Mouse (Mus musculus) granulocyte monocyte progenitor cell, adult 5-6 weeks (primary cell): ENCODE data around the gene Dnpep. TPM values are rescaled to one million over a fixed set of nuclear protein-coding genes. Genes with fewer than 3 reads are reported as not detected.

ENCODE experiments used
- ATAC-seq: replicated peaks from 2 replicates; pipeline ENCODE4 v1.8.0; 2016; ENCODE audit warnings: mild to moderate bottlenecking, moderate TSS enrichment, inconsistent platforms; ENCODE audit not compliant: poor library complexity, severe bottlenecking
- total RNA-seq, 2 experiments: library from RNA; stranded (forward) in 1 of 2; stranded (reverse) in 1 of 2; fragments of 200-712, 200-1000 nt in 1 of 2; fragments of >200 nt in 1 of 2; fragmentation: Nextera tagmentation in 1 of 2; gene quantifications; 2 replicates each; pipeline ENCODE4 v1.2.3; 2014 to 2017

Gene Dnpep
- total RNA-seq (2014; fragmentation: Nextera tagmentation), result 35.6 and 44.7 TPM in 2 replicates
- 26.6 and 47.7 TPM in 2 replicates for total RNA-seq (2017)

DNA sequence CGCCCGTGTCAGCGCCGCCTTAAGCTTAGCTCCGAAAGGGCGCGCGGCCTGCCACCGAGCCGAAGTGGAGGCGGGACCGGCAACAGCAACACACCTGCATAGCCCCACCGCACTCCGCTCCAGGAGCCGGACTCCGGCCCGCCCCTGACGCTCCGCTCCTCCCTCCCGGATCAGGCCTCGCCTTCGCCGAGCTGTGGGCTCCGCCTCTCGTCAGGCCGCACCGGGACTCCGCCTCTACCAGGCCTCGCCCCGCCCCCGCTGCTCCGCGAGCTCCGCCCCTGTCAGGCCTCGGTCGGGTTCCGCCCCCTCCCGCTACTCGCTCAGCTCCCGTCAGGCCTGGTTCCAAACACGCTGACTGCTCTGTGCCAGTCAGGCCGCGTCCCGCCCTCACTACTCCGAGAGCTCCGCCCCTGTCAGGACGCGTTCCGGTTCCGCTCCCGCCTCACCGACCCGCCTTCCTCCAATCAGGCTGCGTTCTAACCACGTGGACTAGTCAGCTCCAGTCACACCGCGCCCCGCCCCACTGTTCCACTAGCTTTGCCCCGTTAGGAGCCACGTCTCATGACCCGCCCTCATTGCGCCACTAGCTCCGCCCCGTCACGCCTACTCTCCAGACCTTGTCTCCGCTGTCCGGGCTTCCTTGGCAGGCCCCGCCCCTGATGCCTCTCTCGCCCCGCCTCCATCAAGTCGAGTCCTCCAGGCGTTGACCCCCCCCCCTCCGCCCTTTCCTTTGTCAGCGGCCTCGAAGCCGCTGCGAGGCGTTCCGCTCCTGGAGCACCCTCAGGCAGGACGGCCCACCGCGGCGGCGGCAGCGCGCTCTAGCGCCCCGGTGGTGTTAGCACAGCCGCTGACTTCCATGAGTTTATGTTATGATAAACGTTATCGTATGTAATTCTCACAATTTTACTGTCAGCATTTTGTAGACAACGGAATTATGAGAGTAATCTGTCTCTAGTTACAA, at the start of gene Dnpep:
TSS of gene Dnpep (minus strand) at position 750 of the 961 bp plus-strand sequence.
- ATAC-seq, result peak; percentile 84

DNA sequence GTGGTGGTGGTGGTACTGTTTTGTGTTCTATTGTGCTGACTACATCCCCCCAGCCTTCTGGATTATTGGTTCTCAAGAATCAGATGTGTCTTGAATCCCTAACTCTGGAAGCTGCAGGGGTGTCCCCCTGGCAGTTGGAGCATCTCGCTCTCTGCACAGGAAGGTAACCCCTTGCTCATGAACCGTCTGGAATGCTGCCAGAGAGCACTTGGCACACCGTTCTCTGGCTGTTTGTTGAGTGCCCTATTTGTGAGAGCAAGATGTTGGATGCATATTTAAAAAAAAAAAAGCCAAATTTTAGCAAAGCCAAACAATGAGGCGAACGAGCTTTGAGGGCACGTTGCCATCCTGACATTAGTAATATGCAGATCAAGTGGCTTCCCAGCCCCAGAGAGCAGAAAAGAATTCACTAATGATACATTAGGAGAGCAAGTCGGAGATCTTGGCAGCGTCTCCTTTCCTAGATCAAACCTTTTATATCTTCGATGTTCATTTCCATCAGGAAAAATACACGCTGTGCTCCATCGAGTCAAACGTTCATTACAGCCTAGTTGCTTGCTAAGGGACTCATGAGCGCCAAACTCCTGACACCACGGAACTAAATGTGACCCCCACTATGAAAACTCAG, 47.8 kb upstream of the Dnpep start:
- ATAC-seq, result no peak

DNA sequence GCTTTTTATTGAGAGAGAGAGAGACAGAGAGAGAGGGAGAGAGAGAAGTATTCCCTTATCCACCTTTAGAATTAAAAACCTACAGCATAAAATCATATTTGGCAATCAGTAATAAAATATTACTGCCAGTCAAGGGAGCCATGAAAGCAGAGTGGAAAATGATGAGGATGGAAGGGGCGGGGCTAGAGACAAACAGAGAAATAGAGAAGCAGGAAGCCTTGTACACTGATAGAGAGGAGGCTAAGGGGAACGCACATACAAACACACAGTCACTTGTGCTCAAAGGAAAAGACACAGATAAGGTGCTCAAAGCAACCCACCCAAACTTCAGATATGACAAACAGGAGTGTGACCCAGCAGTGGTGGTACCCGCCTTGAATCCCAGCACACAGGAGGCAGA, 46.1 kb upstream of the Dnpep start:
- no peak for ATAC-seq

DNA sequence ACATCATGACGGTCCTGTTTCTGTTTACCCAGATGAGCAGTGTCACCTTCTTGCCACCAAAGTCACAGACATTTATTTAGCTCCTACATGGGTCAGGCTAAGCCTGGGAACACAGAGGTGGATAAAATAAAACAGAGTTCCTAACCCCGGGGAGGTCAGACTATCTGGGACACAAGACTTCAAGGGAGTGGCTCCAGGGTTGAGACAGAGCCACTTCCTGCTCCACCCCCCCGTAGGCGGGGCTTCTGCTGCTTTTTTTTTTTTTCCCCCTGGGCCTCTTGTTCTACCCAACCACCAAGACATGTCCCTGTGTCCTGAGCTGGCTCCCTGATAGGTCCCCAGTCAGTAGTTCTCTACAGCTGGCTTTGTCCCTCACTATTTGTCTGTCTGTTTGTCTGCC, 44.0 kb upstream of the Dnpep start:
- peak; percentile 62 for ATAC-seq

DNA sequence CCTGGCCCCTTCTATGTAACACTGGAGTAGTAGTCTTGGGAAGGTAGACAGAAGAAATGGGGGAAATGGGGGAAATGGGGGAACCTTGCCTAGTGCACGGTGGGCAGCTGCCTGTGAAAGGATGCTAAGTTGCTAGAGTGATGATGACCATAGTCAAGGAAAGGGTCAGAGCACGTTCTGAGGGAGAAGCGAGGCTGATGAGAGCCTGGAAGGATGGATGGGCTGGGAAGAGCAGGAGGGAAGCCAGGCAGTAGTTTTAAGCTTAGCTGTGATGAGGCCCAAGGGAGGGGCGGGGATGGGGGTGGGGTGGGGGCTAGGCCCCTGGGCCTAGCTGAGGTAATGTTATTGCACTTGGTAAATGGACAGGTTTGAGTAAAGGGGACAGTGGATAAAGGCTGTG, 43.3 kb upstream of the Dnpep start:
- no peak for ATAC-seq

DNA sequence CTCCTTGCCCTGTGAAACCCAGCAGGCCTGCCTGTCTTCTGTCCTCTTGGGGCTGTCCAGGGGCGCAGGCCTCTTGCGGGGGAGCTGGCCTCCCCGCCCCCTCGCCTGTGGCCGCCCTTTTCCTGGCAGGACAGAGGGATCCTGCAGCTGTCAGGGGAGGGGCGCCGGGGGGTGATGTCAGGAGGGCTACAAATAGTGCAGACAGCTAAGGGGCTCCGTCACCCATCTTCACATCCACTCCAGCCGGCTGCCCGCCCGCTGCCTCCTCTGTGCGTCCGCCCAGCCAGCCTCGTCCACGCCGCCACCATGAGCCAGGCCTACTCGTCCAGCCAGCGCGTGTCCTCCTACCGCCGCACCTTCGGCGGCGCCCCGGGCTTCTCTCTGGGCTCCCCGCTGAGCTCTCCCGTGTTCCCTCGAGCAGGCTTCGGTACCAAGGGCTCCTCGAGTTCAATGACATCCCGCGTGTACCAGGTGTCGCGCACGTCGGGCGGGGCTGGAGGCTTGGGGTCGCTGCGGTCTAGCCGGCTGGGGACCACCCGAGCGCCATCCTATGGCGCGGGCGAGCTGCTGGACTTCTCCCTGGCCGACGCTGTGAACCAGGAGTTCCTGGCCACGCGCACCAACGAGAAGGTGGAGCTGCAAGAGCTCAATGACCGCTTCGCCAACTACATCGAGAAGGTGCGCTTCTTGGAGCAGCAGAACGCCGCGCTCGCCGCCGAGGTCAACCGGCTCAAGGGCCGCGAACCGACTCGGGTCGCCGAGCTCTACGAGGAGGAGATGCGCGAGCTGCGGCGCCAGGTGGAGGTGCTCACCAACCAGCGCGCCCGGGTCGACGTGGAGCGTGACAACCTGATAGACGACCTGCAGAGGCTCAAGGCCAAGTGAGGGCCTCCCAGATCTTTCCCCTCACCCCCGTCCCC, 42.6 kb upstream of the Dnpep start, which contains the start of gene Des:
TSS of gene Des (plus strand) at position 218 of the 920 bp plus-strand sequence.
- 0 out of 2 replicates have a peak, but pooled peaks have one; percentile 19 for ATAC-seq

DNA sequence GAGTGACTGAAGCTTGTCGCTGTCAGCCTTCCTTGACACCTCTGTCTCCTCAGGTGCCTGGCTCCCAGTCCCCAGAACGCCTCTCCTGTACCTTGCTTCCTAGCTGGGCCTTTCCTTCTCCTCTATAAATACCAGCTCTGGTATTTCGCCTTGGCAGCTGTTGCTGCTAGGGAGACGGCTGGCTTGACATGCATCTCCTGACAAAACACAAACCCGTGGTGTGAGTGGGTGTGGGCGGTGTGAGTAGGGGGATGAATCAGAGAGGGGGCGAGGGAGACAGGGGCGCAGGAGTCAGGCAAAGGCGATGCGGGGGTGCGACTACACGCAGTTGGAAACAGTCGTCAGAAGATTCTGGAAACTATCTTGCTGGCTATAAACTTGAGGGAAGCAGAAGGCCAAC, 41.6 kb upstream of the Dnpep start:
- no peak for ATAC-seq

DNA sequence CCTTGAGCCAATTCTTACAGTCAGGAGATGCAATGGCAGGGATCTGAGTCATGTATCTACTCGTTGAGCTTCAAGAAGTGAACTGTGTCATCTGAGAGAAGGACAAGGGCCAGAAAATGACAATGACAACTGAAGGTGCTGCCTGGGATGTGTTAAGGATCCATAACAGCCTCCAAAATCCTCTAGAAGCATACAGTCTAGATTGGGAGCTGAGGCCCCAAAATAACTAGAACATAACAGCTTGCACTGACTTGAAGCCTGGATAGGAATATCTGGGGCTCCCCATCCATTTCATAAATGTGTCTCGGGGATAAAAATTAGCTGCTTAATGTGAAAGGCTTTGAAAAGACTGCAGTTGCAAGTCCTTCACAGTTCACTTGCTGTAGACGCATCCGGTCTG, 40.2 kb upstream of the Dnpep start:
- no peak for ATAC-seq

DNA sequence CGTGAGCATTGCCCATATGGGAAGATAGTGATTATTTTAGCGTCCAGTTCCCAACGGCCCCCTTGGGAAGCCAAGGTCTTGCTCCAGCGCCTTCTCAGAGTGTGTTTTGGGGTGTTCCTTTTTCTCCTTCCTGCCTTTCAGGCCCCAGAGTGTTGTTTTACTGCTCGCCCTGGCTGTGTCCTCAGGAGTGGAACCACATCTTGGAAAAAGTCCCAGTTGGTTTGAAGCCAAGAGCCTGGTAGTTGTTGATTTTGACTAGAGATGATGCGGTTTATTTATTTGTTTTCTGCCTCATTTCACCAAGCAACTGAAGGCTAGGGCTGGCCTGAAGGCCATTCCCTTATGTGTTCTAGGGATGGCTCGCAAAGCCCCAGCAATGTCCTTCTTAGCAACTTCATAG, 39.5 kb upstream of the Dnpep start:
- no peak for ATAC-seq

DNA sequence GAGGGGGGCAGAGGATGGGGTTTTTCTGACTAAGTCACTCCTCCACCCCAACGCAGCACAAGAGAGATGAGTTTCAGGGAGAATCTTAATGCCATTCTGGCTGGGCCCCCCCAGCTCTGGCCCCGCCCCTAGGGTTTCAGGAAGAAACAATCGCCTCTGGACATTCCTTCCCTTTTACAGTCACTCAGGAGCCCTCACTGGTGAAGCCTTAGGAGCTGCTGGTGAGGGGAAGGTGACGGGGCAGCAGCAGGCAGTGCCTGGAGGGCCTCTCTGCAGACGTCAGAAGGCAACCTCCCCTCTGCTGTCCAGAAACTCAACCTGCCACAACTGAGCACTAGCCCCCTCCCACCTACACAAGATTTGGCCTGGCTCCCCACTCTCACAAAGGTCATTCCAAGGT, 31.5 kb upstream of the Dnpep start:
- no peak for ATAC-seq

DNA sequence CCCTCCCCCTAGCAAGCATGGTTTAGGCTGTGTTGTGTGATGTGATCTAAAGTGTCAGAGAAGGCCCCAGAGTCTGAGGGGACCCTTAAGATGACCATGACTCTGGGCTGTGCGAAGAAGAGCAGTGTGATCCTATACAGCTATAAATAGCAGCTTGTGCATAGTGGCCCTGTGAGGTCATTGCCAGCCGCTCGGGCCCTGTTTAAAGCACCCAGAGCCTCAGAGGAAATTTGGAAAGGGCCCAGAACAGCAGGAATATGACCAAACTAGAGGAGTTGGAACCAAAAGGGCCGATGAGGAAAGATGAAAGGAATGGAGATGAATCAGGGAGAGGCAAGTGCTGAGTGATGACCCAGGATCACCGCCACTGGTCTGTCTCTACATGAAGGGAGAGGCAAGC, 29.5 kb upstream of the Dnpep start:
- no peak for ATAC-seq

DNA sequence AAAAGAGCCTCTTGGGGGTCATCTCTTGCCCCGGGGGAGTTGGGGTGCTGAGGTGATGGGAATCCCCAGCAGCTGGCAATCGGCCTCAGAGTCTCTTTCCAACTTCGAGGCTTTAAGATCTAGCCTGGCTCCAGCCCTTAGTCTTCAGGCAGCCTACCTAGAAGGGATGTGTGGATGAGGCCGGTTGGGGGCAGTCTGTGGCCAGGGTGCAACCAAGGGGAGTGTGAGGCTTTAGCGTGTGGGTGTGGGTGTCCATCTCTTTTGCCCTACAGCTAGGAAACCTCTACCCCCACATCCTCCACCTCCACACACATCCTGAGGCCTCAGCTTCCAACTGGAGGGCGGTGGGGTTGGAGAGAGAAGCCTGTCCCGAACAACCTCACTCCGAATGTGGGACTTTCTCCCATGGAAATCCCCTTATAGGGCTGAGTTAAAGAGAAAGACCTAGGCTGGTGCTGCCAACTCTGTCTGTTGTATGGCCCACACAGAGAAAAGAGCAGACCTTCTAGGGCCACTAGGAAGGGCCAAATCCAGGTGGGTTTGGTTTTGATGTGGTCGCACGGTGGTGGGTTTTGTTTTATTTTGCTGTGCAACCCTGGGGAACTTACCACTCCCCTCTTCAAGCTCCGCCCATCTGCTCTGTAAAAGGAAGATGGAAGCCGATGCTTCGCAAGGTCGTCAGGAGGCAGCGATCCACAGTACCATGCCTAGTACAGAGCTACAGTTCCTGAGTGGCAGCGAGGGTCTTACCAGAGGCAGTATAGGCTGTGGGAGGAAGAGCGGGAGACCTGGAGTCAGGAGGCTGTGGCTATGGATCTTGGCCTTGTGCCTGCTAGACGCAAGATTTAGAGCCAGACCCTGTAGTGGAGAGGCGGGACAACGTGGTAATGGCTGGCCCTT, 27.5 kb upstream of the Dnpep start:
- ATAC-seq, result no peak

DNA sequence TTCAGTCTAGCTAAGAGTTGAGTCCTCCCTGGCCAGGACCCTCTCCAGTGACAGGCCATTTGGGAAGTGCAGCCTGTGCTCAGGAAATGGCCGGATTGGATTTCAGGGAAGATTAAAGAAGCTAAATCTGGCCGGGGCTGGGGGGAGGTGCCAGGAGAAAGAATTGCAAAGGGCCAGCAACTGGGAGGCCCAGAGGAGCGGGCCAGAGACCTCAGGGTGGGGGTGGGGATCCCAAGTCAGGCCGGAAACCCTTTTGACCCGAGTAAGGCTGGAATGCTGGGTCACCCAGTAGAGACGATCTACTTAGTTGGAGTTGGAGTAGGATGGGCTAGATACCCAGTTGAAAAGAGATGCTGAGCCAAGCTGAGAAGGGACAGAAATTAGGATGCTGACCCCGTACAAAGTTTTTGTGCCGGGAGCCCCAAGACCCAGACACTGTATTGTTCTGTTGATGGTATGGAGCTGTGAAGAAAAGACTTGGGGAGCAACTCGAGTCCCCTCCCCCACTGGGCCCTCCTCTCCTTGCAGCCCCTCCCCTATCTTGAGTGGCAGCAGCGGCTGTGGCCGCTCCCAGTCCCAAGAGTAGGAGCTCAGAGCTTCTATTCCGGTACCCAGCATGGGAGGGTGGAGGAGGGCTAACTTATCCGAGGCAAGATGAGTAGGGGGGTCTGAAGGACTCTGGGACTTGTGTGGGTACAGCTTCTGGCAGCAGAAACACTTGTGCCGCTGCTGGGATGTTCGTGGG, 26.7 kb upstream of the Dnpep start:
- no peak for ATAC-seq

DNA sequence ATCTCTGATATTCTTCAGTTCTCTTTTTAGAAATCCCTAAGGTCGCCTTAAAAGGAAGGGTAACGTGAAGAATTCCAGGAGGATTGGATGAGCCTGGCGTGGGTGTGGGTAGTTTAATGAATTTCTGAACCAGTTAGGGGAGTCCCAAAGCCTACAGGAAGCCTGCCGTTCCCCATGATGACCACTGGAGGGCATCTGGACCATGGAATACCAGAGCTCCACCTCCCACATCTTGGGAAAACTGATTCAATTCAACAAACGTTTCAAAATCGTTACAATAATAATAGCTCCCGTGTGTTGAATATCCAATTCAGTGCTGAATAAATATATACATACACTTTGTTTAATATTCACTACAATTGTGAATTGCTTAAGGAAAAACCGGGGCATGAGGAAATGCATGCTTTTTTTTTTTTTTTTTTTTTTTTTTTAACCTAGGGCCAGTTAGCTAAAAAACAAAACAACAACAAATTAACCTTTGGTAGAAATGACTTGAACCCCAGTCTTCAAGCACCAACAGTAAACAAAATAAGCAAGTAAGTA, 25.2 kb upstream of the Dnpep start:
- peak; percentile 77 for ATAC-seq

DNA sequence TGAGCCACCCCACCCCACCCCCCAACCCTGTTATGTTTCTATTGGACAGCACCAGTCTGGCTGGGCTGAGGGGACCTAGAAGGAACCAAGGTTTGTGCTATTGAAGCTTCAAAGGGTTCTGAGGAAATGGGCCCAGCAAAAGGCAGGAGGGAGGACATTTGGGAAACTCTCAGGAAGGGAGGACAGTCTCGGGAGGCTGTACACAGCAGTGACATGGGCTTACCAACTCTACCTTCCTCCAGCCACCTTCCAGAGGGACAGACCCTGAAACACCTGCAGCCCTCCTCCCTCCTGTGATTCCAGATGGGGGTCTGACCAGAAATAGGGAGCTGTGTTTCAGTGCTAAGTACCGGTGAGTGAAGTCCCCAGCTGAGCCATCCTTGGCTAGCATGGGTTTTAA, 22.7 kb upstream of the Dnpep start:
- ATAC-seq, result no peak

DNA sequence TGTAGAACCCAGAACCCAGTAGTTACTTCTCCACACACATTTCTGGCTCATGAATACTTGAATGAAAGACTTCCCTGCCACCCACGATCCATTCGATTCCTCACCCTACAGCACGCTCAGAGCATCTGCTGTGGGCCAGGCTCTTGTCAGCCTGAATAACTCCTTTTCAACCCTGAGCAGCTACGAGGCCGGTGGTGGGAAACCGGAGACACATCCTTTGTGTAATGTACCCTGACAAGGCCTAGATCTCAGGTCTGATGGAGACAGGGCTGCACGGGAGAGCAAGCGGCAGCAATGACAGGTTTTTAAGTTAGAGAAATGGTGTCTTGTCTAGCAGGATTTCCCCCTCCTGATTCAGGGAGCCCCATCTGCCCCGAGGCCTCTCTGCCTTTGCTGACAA, 21.5 kb upstream of the Dnpep start:
- no peak for ATAC-seq

DNA sequence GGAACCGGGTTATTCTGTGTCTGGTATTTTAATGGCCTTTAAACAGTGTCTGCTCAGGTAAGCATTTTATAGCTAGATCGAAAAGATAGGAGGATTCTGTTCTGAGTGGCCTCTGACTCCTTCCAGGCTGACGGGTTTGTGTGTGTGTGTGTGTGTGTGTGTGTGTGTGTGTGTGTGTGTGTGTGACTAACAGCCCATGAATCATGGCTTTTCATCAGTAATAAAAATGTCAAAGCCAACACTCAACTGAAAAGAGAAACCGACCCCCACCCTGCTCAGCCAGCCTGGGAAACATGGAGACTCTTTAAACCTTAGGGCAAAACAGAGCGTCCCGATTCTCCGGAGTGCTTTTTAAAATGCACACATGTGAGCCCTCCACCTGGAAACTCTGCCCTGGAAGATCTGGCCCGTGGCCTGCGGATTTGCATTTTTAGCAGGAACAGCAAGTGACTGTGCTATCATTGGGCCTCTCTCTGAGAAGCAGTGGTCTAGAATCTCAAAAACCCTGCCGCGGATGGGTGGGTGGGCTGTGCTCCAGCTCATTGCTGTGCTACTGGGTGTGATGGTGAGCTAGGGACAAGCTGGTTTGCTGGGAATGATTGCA, 20.4 kb upstream of the Dnpep start:
- no peak for ATAC-seq

DNA sequence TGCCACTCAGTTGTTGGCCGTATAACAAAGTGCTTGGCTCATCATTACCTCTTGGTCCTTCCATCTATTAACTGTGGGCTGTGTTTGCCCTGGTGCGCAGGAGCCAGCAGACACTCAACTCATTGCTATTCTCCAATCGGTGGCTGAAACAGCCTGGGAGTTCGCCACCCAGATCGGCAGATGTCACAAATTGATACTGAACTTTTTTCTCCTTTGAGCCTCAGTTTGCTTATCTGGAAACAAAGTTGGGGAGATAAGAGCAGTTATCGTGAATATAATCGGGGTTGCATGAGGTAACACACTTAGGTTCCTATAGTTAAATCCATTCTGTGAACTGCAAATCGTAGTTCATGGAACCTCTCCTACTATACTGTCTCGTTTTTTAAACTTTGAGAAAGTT, 19.3 kb upstream of the Dnpep start:
- ATAC-seq, result no peak
